Mouse (Mus musculus) midbrain, embryonic 16.5 days (tissue): ENCODE data around the gene Stpg2. TPM values are rescaled to one million over a fixed set of nuclear protein-coding genes. Genes with fewer than 3 reads are reported as not detected.

Experiments used
- ATAC-seq: fragments of 200-750 bp; cut with Nextera tagmentation; 2 replicates; pipeline ENCODE4 v1.8.0; 2017; ENCODE audit warnings: moderate TSS enrichment
- H3K27ac ChIP-seq: fragments of 300-500 bp; sonication (generic); 2 replicates; pipeline ENCODE4 v1.5.1; 2014; ENCODE audit warnings: mild to moderate bottlenecking, low read length, mixed read lengths
- H3K27me3 ChIP-seq: fragments of 300-500 bp; sonication (generic); 2 replicates; pipeline ENCODE4 v1.6.1; 2014; ENCODE audit warnings: low read depth, low read length, mixed read lengths; ENCODE audit not compliant: control insufficient read depth, insufficient read depth
- H3K36me3 ChIP-seq: fragments of 300-500 bp; sonication (generic); 2 replicates; pipeline ENCODE4 v1.6.1; 2014; ENCODE audit warnings: mild to moderate bottlenecking, low read length, moderate library complexity, mixed read lengths; ENCODE audit not compliant: control insufficient read depth, insufficient read depth
- H3K4me1 ChIP-seq: fragments of 300-500 bp; sonication (generic); 2 replicates; pipeline ENCODE4 v1.6.1; 2014; ENCODE audit warnings: mild to moderate bottlenecking, low read length, mixed read lengths; ENCODE audit not compliant: control insufficient read depth, insufficient read depth
- H3K4me2 ChIP-seq: fragments of 300-500 bp; sonication (generic); 2 replicates; pipeline ENCODE4 v1.6.1; 2014; ENCODE audit warnings: mild to moderate bottlenecking, low read length, mixed read lengths
- H3K4me3 ChIP-seq: fragments of 300-500 bp; sonication (generic); 2 replicates; pipeline ENCODE4 v1.5.1; 2014; ENCODE audit warnings: low read depth, mild to moderate bottlenecking, low read length, moderate library complexity, mixed read lengths
- H3K9ac ChIP-seq: fragments of 300-500 bp; sonication (generic); 2 replicates; pipeline ENCODE4 v1.6.1; 2014; ENCODE audit warnings: low read depth, low read length, mixed read lengths
- H3K9me3 ChIP-seq: fragments of 300-500 bp; sonication (generic); replicated peaks from 2 replicates; pipeline ENCODE4 v1.6.1; 2014; ENCODE audit warnings: mild to moderate bottlenecking, low read length, mixed read lengths; ENCODE audit not compliant: control insufficient read depth, poor library complexity, severe bottlenecking
- WGBS: fragments of 180-500 bp; shearing (Covaris S2); extraction: QIAGEN DNeasy Blood & Tissue Kit; methylation state at CpG from one replicate; pipeline ENCODE4 v1.1.7; 2014; 5-methylcytosine and 5-hydroxymethylcytosine counted together
- polyA plus RNA-seq: library from polyadenylated mRNA; unstranded; fragments of >200 nt; fragmentation: Nextera tagmentation; extraction: Ambion mirVana; gene quantifications from 2 replicates; pipeline ENCODE4 v1.2.1, GENCODE M21; 2015

The Stpg2 gene
- polyA plus RNA-seq, 1 experiment from 2014 or later = 0.09 TPM

DNA sequence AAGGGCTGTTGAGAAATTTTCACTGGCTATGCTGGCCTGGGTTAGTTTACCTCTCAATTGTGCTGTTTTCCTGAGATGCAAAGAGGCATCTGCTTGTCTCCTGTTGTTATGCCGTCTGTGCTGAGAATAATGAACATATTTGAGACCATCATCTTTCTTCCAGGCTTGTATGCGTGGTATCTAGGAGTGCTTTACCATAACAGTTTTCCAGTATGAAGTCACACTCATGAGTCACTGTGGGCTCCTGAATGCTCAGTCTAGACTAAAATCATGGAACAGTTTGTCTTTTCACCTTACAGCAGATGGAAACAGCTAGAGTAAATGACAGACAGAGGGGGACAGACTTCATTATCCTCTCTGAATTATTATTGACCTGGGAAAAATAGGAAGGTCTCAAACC, 527.7 kb downstream of the Stpg2 start:
- WGBS = 85% methylated on average over 2 of the region's 2 CpGs
- Histone ChIP-seq H3K9me3 (no peaks in the 10 kb centered on the region), H3K27ac (no peak overlapping the region), H3K4me3 (no peak overlapping the region), H3K4me1 (no peaks in the 10 kb centered on the region), H3K9ac (no peak overlapping the region), H3K27me3 (no peaks in the 10 kb centered on the region), H3K4me2 (no peak overlapping the region), H3K36me3 (no peaks in the 10 kb centered on the region)
- no peak for ATAC-seq

DNA sequence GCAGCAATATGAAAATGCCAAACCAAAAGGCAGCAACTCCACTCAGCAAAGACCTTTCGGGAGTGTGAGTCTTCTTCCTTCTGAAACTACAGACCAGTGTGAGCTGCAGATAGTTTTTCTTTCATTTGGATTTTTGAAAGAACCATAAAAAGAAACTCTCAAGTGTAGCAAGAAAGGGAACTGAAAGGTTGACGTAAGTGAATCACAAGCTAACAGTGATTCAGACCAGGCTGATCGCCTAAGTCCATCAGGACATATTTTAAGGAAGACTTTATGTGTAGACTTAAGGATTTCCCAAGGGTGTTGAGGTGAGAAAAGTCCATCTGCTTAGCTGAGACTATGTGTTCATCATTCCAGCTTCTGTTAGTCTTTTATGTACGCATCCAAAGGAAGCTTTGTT, 533.9 kb downstream of the Stpg2 start:
- no peaks in the 10 kb centered on the region for H3K9me3 ChIP-seq
- H3K4me3 ChIP-seq = no peak overlapping the region
- H3K27me3 ChIP-seq = no peaks in the 10 kb centered on the region
- H3K27ac ChIP-seq = no peak overlapping the region
- H3K9ac ChIP-seq = no peak overlapping the region
- no peak for ATAC-seq
- WGBS = 93% methylated on average over 4 of the region's 4 CpGs
- H3K4me2 ChIP-seq = no peak overlapping the region
- no peaks in the 10 kb centered on the region for H3K36me3 ChIP-seq
- no peaks in the 10 kb centered on the region for H3K4me1 ChIP-seq

Other genes with a start within 250 kb of the Stpg2 start
- 70.7 and 82.9 TPM in 2 replicates for gene Rap1gds1, start 130.5 kb upstream of the Stpg2 start, polyA plus RNA-seq